Mouse (Mus musculus): ENCODE measurements at regions not wholly inside any gene's neighbourhood (a gene's known extent, or its start where the extent isn't known, plus 50 kb on each side); places are given as distances from the start of the nearest gene placed in this dataset.
"Not testable (repeated sequence)": the region's sequence is repeated elsewhere in the genome, so short reads cannot be mapped to it uniquely, and the experiment has no call there.

GRCm38 (mm10) chr10:19291474-19291873 is 64.9 kb upstream of the Olig3 start:
- Histone ChIP-seq H3K27ac (ENCODE audit: control insufficient read depth, low read depth, low read length) (no peak overlapping the region), H3K9me3 (replicated peaks; ENCODE audit: insufficient read depth, low read length) (no peaks in the 10 kb centered on the region), H3K4me1 (ENCODE audit: control insufficient read depth in 1 of 2, insufficient read depth in 2 of 2, low read length in 2 of 2) (no peaks in the 10 kb centered on the region), H3K27me3 (ENCODE audit: control insufficient read depth in 1 of 2, insufficient read depth in 2 of 2, low read length in 2 of 2) (no peaks in the 10 kb centered on the region), H3K36me3 (ENCODE audit: control insufficient read depth in 1 of 2, insufficient read depth in 2 of 2, low read length in 2 of 2) (no peaks in the 10 kb centered on the region), H3K4me3 (ENCODE audit: control insufficient read depth in 1 of 2, insufficient read depth in 1 of 2, low read depth in 2 of 2, low read length in 2 of 2) (no peak overlapping the region), H3K9ac (ENCODE audit: control insufficient read depth, low read depth, low read length, poor library complexity, severe bottlenecking) (no peak overlapping the region), H3K79me2 (ENCODE audit: control insufficient read depth, insufficient read depth, low read length, poor library complexity) (no peaks in the 10 kb centered on the region)
- no peak for DNase-seq (ENCODE audit: low read depth, low spot score)
- TF ChIP-seq USF1 (IDR thresholded peaks at IDR 0.05; ENCODE audit: low read depth, low read length) (no peak), MYB (IDR thresholded peaks at IDR 0.05; ENCODE audit: low read depth, low read length) (no peak), MAZ (IDR thresholded peaks at IDR 0.05; ENCODE audit: low read depth, low read length) (no peak)

- H3K79me2 ChIP-seq (ENCODE audit: control insufficient read depth, insufficient read depth, low read length, poor library complexity); DNase-seq (ENCODE audit: low read depth, low spot score); H3K27me3 ChIP-seq (ENCODE audit: control insufficient read depth in 1 of 2, insufficient read depth in 2 of 2, low read length in 2 of 2); H3K36me3 ChIP-seq (ENCODE audit: control insufficient read depth in 1 of 2, insufficient read depth in 2 of 2, low read length in 2 of 2); H3K4me3 ChIP-seq (ENCODE audit: control insufficient read depth in 1 of 2, insufficient read depth in 1 of 2, low read depth in 2 of 2, low read length in 2 of 2); H3K9me3 ChIP-seq (replicated peaks; ENCODE audit: insufficient read depth, low read length); H3K4me1 ChIP-seq (ENCODE audit: control insufficient read depth in 1 of 2, insufficient read depth in 2 of 2, low read length in 2 of 2); H3K9ac ChIP-seq (ENCODE audit: control insufficient read depth, low read depth, low read length, poor library complexity, severe bottlenecking); H3K27ac ChIP-seq (ENCODE audit: control insufficient read depth, low read depth, low read length): not testable (repeated sequence)
Observed at GRCm38 (mm10) chr10:19291039-19291438, 65.3 kb upstream of the Olig3 start.

DNA sequence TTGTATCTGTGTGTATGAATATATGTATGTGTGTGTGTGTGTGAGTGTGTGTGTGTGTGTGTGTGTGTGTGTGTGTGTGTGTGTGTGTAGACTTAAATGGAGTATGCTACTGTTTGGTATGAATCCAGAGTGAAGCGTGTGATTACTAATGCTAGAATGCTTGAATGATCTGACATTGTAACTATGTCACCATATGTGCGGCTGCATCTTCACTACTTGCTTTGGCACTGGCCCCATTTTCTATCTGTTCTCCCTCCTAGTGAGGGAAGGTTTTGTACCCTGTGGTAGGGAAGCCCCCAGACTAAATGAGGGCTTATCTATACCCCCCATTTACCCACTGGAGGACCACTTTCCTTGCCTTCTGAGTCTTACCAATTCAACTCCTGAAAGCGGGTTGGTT is 74.2 kb upstream of the Olig3 start:
- no peaks in the 10 kb centered on the region for H3K4me1 ChIP-seq (ENCODE audit: control insufficient read depth in 1 of 2, insufficient read depth in 2 of 2, low read length in 2 of 2)
- H3K27ac ChIP-seq (ENCODE audit: control insufficient read depth, low read depth, low read length), result no peak overlapping the region
- H3K4me3 ChIP-seq (ENCODE audit: control insufficient read depth in 1 of 2, insufficient read depth in 1 of 2, low read depth in 2 of 2, low read length in 2 of 2), result no peak overlapping the region
- no peaks in the 10 kb centered on the region for H3K79me2 ChIP-seq (ENCODE audit: control insufficient read depth, insufficient read depth, low read length, poor library complexity)
- no peak for TF ChIP-seq SIN3A (IDR thresholded peaks at IDR 0.05; ENCODE audit: low read length)
- TF ChIP-seq SMC3 (IDR thresholded peaks at IDR 0.05; ENCODE audit: low read depth, low read length), result no peak
- no peak for TF ChIP-seq TCF12 (IDR thresholded peaks at IDR 0.05; ENCODE audit: low read depth, low read length)
- TF ChIP-seq ZNF384 (IDR thresholded peaks at IDR 0.05; ENCODE audit: low read depth, low read length), result no peak
- TF ChIP-seq CHD2 (IDR thresholded peaks at IDR 0.05; ENCODE audit: low read length), result no peak
- TF ChIP-seq ZMIZ1 (IDR thresholded peaks at IDR 0.05; ENCODE audit: low read depth, low read length), result no peak
- no peak for TF ChIP-seq MAZ (IDR thresholded peaks at IDR 0.05; ENCODE audit: low read depth, low read length)
- H3K27me3 ChIP-seq (ENCODE audit: control insufficient read depth in 1 of 2, insufficient read depth in 2 of 2, low read length in 2 of 2), result peaks cover 0 to 1% of the 10 kb centered on the region in 2 experiments; a peak in 1 of 4 replicates
- DNase-seq (ENCODE audit: low read depth, low spot score), result no peak
- H3K36me3 ChIP-seq (ENCODE audit: control insufficient read depth in 1 of 2, insufficient read depth in 2 of 2, low read length in 2 of 2), result no peaks in the 10 kb centered on the region
- no peak overlapping the region for H3K9ac ChIP-seq (ENCODE audit: control insufficient read depth, low read depth, low read length, poor library complexity, severe bottlenecking)
- H3K9me3 ChIP-seq (replicated peaks; ENCODE audit: insufficient read depth, low read length), result no peaks in the 10 kb centered on the region

GRCm38 (mm10) chr10:19281021-19281420 is 75.3 kb upstream of the Olig3 start:
- Histone ChIP-seq H3K36me3 (ENCODE audit: control insufficient read depth in 1 of 2, insufficient read depth in 2 of 2, low read length in 2 of 2) (no peaks in the 10 kb centered on the region), H3K9ac (ENCODE audit: control insufficient read depth, low read depth, low read length, poor library complexity, severe bottlenecking) (no peak overlapping the region), H3K79me2 (ENCODE audit: control insufficient read depth, insufficient read depth, low read length, poor library complexity) (no peaks in the 10 kb centered on the region), H3K27me3 (ENCODE audit: control insufficient read depth in 1 of 2, insufficient read depth in 2 of 2, low read length in 2 of 2) (peaks cover 0 to 1% of the 10 kb centered on the region in 2 experiments; a peak in 1 of 4 replicates), H3K4me3 (ENCODE audit: control insufficient read depth in 1 of 2, insufficient read depth in 1 of 2, low read depth in 2 of 2, low read length in 2 of 2) (no peak overlapping the region), H3K9me3 (replicated peaks; ENCODE audit: insufficient read depth, low read length) (no peaks in the 10 kb centered on the region), H3K27ac (ENCODE audit: control insufficient read depth, low read depth, low read length) (no peak overlapping the region), H3K4me1 (ENCODE audit: control insufficient read depth in 1 of 2, insufficient read depth in 2 of 2, low read length in 2 of 2) (no peaks in the 10 kb centered on the region)
- no peak for DNase-seq (ENCODE audit: low read depth, low spot score)
- no peak for TF ChIP-seq MXI1 (IDR thresholded peaks at IDR 0.05; ENCODE audit: low read depth, low read length)
- TF ChIP-seq MAFK (IDR thresholded peaks at IDR 0.05; ENCODE audit: borderline replicate concordance, low read depth, low read length), result no peak
- no peak for TF ChIP-seq MAX (IDR thresholded peaks at IDR 0.05; ENCODE audit: low read length)
- no peak for TF ChIP-seq TCF12 (IDR thresholded peaks at IDR 0.05; ENCODE audit: low read depth, low read length)
- TF ChIP-seq CHD2 (IDR thresholded peaks at IDR 0.05; ENCODE audit: low read length), result no peak
- no peak for TF ChIP-seq ELF1 (IDR thresholded peaks at IDR 0.05; ENCODE audit: low read depth, low read length)
- TF ChIP-seq MEF2A (IDR thresholded peaks at IDR 0.05; ENCODE audit: extremely low read depth, insufficient replicate concordance, low read depth, low read length, poor library complexity, severe bottlenecking), result no peak
- no peak for TF ChIP-seq POLR2AphosphoS2 (IDR thresholded peaks at IDR 0.05; ENCODE audit: low read length)
- TF ChIP-seq ZC3H11A (IDR thresholded peaks at IDR 0.05; ENCODE audit: low read depth, low read length), result no peak
- no peak for TF ChIP-seq KAT2A (conservative IDR thresholded peaks at IDR 0.05; ENCODE audit: low read depth, low read length)
- TF ChIP-seq MYB (IDR thresholded peaks at IDR 0.05; ENCODE audit: low read depth, low read length), result no peak
- TF ChIP-seq NRF1 (IDR thresholded peaks at IDR 0.05; ENCODE audit: insufficient read depth, low read depth, low read length, poor library complexity, severe bottlenecking), result no peak
- no peak for TF ChIP-seq JUND (IDR thresholded peaks at IDR 0.05; ENCODE audit: low read depth, low read length)
- no peak for TF ChIP-seq UBTF (IDR thresholded peaks at IDR 0.05; ENCODE audit: borderline replicate concordance, insufficient read depth, low read depth, low read length)
- TF ChIP-seq USF1 (IDR thresholded peaks at IDR 0.05; ENCODE audit: low read depth, low read length), result no peak
- TF ChIP-seq MYC (IDR thresholded peaks at IDR 0.05; ENCODE audit: low read depth, low read length), result no peak
